Mouse (Mus musculus) mature B cell (primary cell): ENCODE measurements around the gene Olfr1290.

ENCODE experiments used
- in situ Hi-C: fragments of 300-500 bp; cut with MboI; formaldehyde crosslinking; loops from 2 replicates; pipeline ENCODE4 v1.14.3; 2019

Gene Olfr1290

DNA sequence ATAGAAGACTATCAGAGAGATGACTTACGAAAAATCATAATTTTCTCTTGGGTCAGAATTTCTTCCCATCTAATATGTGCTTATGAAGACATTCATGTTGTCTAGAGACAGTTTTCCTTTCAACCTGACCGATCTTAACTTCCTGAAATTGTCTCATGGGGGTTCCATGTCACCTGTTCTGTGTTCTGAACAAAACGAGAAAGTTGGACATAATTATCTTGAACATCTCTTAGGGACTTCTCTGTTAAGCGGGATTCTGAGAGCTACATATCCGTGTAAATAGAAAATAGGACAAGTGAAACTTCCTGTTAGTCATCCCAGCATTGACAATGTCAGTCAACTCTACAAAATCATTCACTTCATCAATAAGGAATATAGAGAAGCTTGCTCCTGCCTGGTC, at the start of gene Olfr1290:
TSS of gene Olfr1290 (minus strand) at position 101 of the 400 bp plus-strand sequence.
- in situ Hi-C loops, result no loop called here

DNA sequence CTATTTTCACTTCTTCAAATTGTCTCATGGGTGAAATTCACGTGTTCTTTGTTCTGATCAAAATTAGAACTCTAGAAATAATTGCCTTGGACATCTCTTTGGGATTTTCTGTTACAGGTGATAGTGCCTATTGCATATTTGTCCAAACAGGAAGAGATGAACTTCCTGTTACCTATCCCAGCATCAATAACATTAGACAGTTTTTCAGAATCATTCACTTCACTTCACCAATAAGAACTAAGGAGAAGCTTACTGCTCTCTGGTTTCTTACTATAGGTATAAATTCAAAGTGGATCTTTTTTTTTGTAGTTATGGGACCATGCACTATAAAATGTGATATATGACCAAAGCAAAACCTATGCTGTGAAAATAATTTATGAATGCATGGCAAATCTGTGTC, 46.6 kb upstream of the Olfr1290 start, which contains the start of gene Olfr1294:
TSS of gene Olfr1294 (minus strand) at position 101 of the 400 bp plus-strand sequence.
- in situ Hi-C loops, result no loop called here

DNA sequence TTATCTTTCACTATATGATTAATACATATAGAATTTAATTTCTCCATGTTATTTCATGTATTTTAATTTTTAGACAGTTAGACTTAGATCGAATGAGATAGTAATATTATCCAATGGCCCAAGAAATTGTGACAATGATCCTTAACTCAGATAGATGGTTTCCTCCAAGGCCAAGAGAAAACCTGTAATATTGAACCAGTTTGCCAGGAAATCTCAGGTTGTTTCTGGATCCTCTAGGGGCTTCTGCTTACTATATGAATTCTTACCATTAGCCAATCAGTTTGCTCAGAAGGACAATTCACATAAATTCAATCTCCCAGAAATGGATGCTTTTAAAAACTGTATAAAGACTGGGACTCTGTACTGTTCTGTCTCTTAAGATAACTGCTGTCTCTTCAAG, 31.3 kb upstream of the Olfr1290 start, which contains the start of gene Olfr1293-ps:
TSS of gene Olfr1293-ps (plus strand) at position 301 of the 400 bp plus-strand sequence.
- in situ Hi-C loops, result no loop called here

DNA sequence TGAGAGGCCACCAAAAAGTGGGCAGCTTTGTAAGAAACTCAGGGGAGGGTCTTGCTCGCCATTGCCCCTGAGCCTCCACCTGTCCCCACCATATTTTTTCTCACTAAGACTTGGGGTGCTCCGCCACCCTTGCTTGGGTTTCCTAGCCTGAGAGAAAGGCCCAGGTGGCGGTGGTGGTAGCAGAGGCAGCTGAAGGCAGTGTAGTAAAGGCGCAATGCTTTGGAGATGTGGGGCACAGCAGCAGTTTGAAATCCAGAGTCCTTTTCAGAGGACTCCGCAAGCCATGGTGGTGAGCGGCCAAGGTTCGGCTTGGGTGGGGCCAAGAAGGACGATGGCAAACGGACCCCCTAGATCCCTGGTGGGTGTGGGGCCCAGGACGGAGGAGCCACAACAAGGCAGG, 23.8 kb upstream of the Olfr1290 start:
- in situ Hi-C loops, result no loop called here

DNA sequence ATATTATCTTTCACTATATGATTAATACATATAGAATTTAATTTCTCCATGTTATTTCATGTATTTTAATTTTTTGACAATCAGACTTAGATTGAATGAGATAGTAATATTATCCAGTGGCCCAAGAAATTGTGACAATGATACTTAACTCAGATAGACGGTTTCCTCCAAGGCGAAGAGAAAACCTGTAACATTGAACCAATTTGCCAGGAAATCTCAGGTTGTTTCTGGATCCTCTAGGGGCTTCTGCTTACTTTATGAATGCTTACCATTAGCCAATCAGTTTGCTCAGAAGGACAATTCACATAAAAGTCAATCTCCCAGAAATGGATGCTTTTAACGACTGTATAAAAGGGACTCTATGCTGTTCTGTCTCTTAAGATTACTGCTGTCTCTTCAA, 3.3 kb upstream of the Olfr1290 start, which contains the start of gene Olfr1291-ps1:
TSS of gene Olfr1291-ps1 (plus strand) at position 301 of the 400 bp plus-strand sequence.
- in situ Hi-C loops, result no loop called here

DNA sequence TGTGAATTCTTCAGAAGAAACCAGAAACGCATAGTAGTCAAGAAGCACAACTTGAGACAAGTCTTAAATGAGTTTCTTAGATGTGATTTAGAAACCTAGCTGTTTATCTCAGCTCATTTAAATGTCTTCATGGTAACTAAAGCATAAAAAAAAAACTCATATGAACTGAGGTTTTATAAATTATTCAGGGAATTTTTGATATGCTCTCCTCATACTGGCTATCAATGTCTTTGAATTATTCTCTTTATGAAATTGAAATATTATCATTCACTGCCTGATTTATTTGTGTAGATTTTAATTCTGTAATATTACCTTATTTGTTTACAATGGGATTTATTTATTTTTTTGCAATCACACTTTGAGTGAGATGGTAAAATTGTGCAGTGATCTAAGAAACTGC, 13.1 kb downstream of the Olfr1290 start, which contains the start of gene Olfr1289:
TSS of gene Olfr1289 (plus strand) at position 301 of the 400 bp plus-strand sequence.
- in situ Hi-C loops, result no loop called here

DNA sequence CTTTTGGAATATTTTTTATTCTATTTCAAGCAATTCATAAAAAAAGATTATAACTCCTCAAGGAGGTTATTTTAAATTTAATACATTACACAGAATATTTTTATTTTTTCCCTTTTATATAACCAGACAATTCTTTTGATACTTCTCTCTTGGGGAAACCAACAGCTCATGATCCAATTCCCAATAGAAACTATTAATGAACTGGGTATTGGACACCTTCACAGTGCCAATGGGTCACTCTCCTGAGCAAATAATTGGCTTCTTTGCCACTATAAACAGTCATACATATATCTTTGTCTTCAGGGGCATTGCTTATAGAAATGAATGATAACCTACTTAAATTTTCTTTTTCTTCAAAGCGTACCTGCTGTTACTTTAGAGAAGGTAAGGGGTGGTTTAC, 19.8 kb downstream of the Olfr1290 start, which contains the start of gene Olfr1288:
TSS of gene Olfr1288 (plus strand) at position 301 of the 400 bp plus-strand sequence.
- in situ Hi-C loops, result no loop called here

DNA sequence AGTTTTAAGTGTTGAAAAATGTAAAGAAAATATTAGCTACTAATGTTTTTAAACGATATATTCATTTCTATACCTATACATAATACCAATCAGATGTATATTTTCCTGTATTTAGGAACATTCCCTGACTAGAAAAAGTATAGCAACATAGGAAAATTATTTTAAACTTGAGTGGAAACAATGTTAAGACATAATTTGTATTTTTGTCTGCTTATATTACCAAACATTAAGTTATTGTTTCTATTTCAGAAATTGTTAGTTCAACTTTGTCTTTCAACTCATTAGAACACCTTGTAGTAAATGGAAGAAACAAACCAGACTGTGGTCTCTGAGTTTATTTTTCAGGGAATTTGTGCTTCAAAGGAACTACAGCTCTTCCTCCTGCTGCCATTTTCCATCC, 44.8 kb downstream of the Olfr1290 start, which contains the start of gene Olfr1287:
TSS of gene Olfr1287 (plus strand) at position 301 of the 400 bp plus-strand sequence.
- in situ Hi-C loops, result no loop called here
